Mouse (Mus musculus) CH12.LX (cell line): ENCODE data around the gene Ift74. TPM values are rescaled to one million over a fixed set of nuclear protein-coding genes. Genes with fewer than 3 reads are reported as not detected.

Experiments
- DNase-seq: peaks from one replicate; pipeline ENCODE4 v3.0.0-alpha.2; 2013; ENCODE audit errors: extremely low read depth
- H3K27ac ChIP-seq: 2 replicates; pipeline ENCODE4 v1.5.1; 2012; ENCODE audit warnings: low read depth, mild to moderate bottlenecking, control low read depth, moderate library complexity; ENCODE audit not compliant: insufficient read depth
- H3K27me3 ChIP-seq: replicated peaks from 2 replicates; pipeline ENCODE3; 2012; ENCODE audit warnings: inconsistent platforms
- H3K36me3 ChIP-seq, 2 experiments: replicated peaks in 1 of 2; 2 replicates each; pipeline versions ENCODE3 to v1.6.1; 2012; ENCODE audit warnings: inconsistent platforms in 1 of 2, low read length in 1 of 2, mild to moderate bottlenecking in 1 of 2, mixed read lengths in 1 of 2, moderate library complexity in 1 of 2; ENCODE audit not compliant: control insufficient read depth in 1 of 2, insufficient read depth in 1 of 2
- H3K4me1 ChIP-seq, 2 experiments: 2 replicates each; pipeline ENCODE4 v1.6.1; 2012; ENCODE audit warnings: inconsistent platforms in 1 of 2, moderate library complexity in 1 of 2; ENCODE audit not compliant: insufficient read depth in 2 of 2, control insufficient read depth in 1 of 2
- H3K4me2 ChIP-seq: 2 replicates; pipeline ENCODE4 v1.6.1; 2012; ENCODE audit warnings: low read depth, mild to moderate bottlenecking, control low read depth; ENCODE audit not compliant: poor library complexity, insufficient read depth, severe bottlenecking
- H3K4me3 ChIP-seq, 3 experiments: fragments of 150-350 bp in 1 of 3; sonication (generic) in 1 of 3; replicated peaks in 1 of 3; 2 replicates each; pipeline versions ENCODE3 to v1.5.1; 2011 to 2012; ENCODE audit warnings: low read depth in 2 of 3, low read length in 2 of 3, mild to moderate bottlenecking in 2 of 3, moderate library complexity in 2 of 3, control low read depth in 1 of 3, improper control_type of control experiment in 1 of 3, inconsistent platforms in 1 of 3, mixed read lengths in 1 of 3; ENCODE audit not compliant: poor library complexity in 1 of 3
- H3K79me2 ChIP-seq: replicated peaks from 2 replicates; pipeline ENCODE4 v1.6.1; 2012; ENCODE audit warnings: mild to moderate bottlenecking, moderate library complexity; ENCODE audit not compliant: control insufficient read depth, poor library complexity, insufficient read depth, severe bottlenecking; ENCODE audit errors: extremely low read depth
- H3K9ac ChIP-seq: 2 replicates; pipeline ENCODE4 v1.6.1; 2012; ENCODE audit warnings: low read depth, mild to moderate bottlenecking, control low read depth, moderate library complexity; ENCODE audit not compliant: insufficient read depth
- H3K9me3 ChIP-seq: replicated peaks from 2 replicates; pipeline ENCODE3; 2012; ENCODE audit warnings: low read length, inconsistent platforms, mixed read lengths
- CHD2 ChIP-seq: IDR thresholded peaks from 2 replicates; pipeline ENCODE4 v1.6.1; 2011; ENCODE audit warnings: low read length, improper control_type of control experiment
- CTCF ChIP-seq, 2 experiments: IDR thresholded peaks in 1 of 2; conservative IDR thresholded peaks in 1 of 2; 2 replicates each; pipeline ENCODE4 v1.5.1; 2011 to 2012; ENCODE audit warnings: low read depth in 2 of 2, low read length in 2 of 2, improper control_type of control experiment in 1 of 2, inconsistent platforms in 1 of 2, mild to moderate bottlenecking in 1 of 2, moderate library complexity in 1 of 2
- EP300 ChIP-seq: IDR thresholded peaks from 2 replicates; pipeline ENCODE4 v1.6.1; 2011; ENCODE audit warnings: low read length, improper control_type of control experiment
- ETS1 ChIP-seq: conservative IDR thresholded peaks from 2 replicates; pipeline ENCODE4 v1.6.1; 2012; ENCODE audit warnings: low read depth, mild to moderate bottlenecking, inconsistent platforms, low read length, improper control_type of control experiment, moderate library complexity
- GABPA ChIP-seq: IDR thresholded peaks from 2 replicates; pipeline ENCODE4 v1.6.1; 2012; ENCODE audit warnings: low read depth, low read length, improper control_type of control experiment, inconsistent platforms; ENCODE audit not compliant: insufficient replicate concordance
- IRF4 ChIP-seq: IDR thresholded peaks from 2 replicates; pipeline ENCODE4 v1.6.1; 2014; ENCODE audit warnings: low read depth, mild to moderate bottlenecking, inconsistent platforms, low read length, improper control_type of control experiment
- JUN ChIP-seq: IDR thresholded peaks from 2 replicates; pipeline ENCODE4 v1.6.1; 2011; ENCODE audit warnings: low read depth, mild to moderate bottlenecking, low read length, improper control_type of control experiment, moderate library complexity; ENCODE audit not compliant: insufficient read depth
- JUND ChIP-seq: conservative IDR thresholded peaks from 2 replicates; pipeline ENCODE4 v1.6.1; 2011; ENCODE audit warnings: low read depth, low read length, improper control_type of control experiment
- MAX ChIP-seq: IDR thresholded peaks from 2 replicates; pipeline ENCODE4 v1.6.1; 2011; ENCODE audit warnings: low read length, improper control_type of control experiment
- MEF2A ChIP-seq: IDR thresholded peaks from 2 replicates; pipeline ENCODE4 v1.6.1; 2014; ENCODE audit warnings: low read depth, mild to moderate bottlenecking, inconsistent platforms, low read length, improper control_type of control experiment, borderline replicate concordance
- MXI1 ChIP-seq: IDR thresholded peaks from 2 replicates; pipeline ENCODE4 v1.6.1; 2011; ENCODE audit warnings: mild to moderate bottlenecking, low read depth, low read length, improper control_type of control experiment
- MYC ChIP-seq: IDR thresholded peaks from 2 replicates; pipeline ENCODE4 v1.6.1; 2011; ENCODE audit warnings: low read depth, mild to moderate bottlenecking, improper control_type of control experiment, low read length
- NELFE ChIP-seq: IDR thresholded peaks from 2 replicates; pipeline ENCODE4 v1.6.1; 2011; ENCODE audit warnings: low read depth, low read length, improper control_type of control experiment
- NRF1 ChIP-seq: IDR thresholded peaks from 2 replicates; pipeline ENCODE4 v1.6.1; 2014; ENCODE audit warnings: low read depth, mild to moderate bottlenecking, inconsistent platforms, low read length, improper control_type of control experiment, moderate library complexity
- PAX5 ChIP-seq: IDR thresholded peaks from 2 replicates; pipeline ENCODE4 v1.6.1; 2012; ENCODE audit warnings: low read length, inconsistent platforms, mixed read lengths
- RAD21 ChIP-seq: IDR thresholded peaks from 2 replicates; pipeline ENCODE4 v1.6.1; 2011; ENCODE audit warnings: low read depth, mild to moderate bottlenecking, low read length, improper control_type of control experiment, moderate library complexity
- TBP ChIP-seq: conservative IDR thresholded peaks from 2 replicates; pipeline ENCODE4 v1.6.1; 2011; ENCODE audit warnings: low read depth, low read length, improper control_type of control experiment
- TCF12 ChIP-seq: IDR thresholded peaks from 2 replicates; pipeline ENCODE4 v1.6.1; 2014; ENCODE audit warnings: low read depth, mild to moderate bottlenecking, inconsistent platforms, low read length, improper control_type of control experiment
- USF1 ChIP-seq: IDR thresholded peaks from 2 replicates; pipeline ENCODE4 v1.6.1; 2014; ENCODE audit warnings: low read depth, mild to moderate bottlenecking, inconsistent platforms, low read length, improper control_type of control experiment
- ZMIZ1 ChIP-seq: IDR thresholded peaks from 2 replicates; pipeline ENCODE4 v1.6.1; 2012; ENCODE audit warnings: low read depth, mild to moderate bottlenecking, inconsistent platforms, low read length, improper control_type of control experiment
- ZNF384 ChIP-seq: IDR thresholded peaks from 2 replicates; pipeline ENCODE4 v1.6.1; 2012; ENCODE audit warnings: low read depth, low read length, improper control_type of control experiment, inconsistent platforms
- dilution Hi-C: fragments of 300-500 bp; cut with MboI; formaldehyde crosslinking; loops from 2 replicates; pipeline ENCODE4 v1.14.3; 2020; ENCODE audit warnings: low sequenced_read_pairs; ENCODE audit not compliant: extremely low pct_unique_long_range_greater_than_20kb, extremely low pct_ligation_motif_present
- in situ Hi-C: fragments of 300-500 bp; cut with MboI; formaldehyde crosslinking; loops from 3 replicates; pipeline ENCODE4 v1.14.3; 2019; ENCODE audit warnings: low sequenced_read_pairs, low pct_ligation_motif_present, low pct_unique_long_range_greater_than_20kb, mixed read lengths
- polyA plus RNA-seq: library from polyadenylated mRNA; unstranded; fragments of >175 nt; gene quantifications from 2 replicates; pipeline ENCODE4 v1.2.1, GENCODE M21; 2012; ENCODE audit warnings: low read depth; ENCODE audit not compliant: insufficient read length
- total RNA-seq, 2 experiments: library from RNA; depleted of rRNA; stranded (reverse); fragments of 300-350 nt in 1 of 2; fragments of >200 nt in 1 of 2; gene quantifications; 2 replicates each; pipeline ENCODE4 v1.2.3; 2012 to 2014

Gene Ift74
- total and polyA plus RNA-seq, 3 experiments, result 5.9 to 15.0 (median 12.5) TPM

DNA sequence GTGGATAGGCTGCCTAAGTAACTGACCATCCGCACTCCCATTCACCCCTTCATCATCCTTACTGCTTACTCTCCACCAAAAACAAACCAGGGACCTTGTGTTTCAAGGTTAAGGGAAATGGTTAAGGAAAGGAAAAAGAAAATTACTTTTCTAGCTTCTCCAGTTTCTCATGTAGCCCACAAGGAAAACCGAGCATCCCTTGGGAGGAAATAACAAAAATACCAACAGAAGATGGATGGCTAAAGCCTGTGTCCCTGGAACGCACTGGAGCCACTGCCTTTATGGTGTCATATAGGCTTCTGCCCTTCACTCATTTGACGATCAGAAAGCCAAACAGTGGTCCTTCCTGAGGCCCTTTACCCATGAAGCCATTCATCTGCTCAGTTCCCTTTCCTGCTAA, 97.1 kb downstream of the Ift74 start:
- no peaks in the 10 kb centered on the region for H3K79me2 ChIP-seq
- no peak for DNase-seq
- H3K4me3 ChIP-seq, result no peak overlapping the region
- H3K4me1 ChIP-seq, result no peaks in the 10 kb centered on the region
- no peak overlapping the region for H3K4me2 ChIP-seq
- no peak overlapping the region for H3K27ac ChIP-seq
- no peak overlapping the region for H3K9ac ChIP-seq
- no peaks in the 10 kb centered on the region for H3K36me3 ChIP-seq
- dilution Hi-C loops, result no loop called here
- no peaks in the 10 kb centered on the region for H3K27me3 ChIP-seq
- no peak for TF ChIP-seq EP300
- no peak for TF ChIP-seq CHD2
- no peak for TF ChIP-seq TCF12
- TF ChIP-seq CTCF (conservative IDR thresholded peaks at IDR 0.05 in 1 of 2, IDR thresholded peaks at IDR 0.05 in 1 of 2; ENCODE audit: low read depth in 2 of 2, low read length in 2 of 2), result no peak
- TF ChIP-seq USF1, result no peak
- TF ChIP-seq MXI1, result no peak
- TF ChIP-seq MAX, result no peak
- TF ChIP-seq MEF2A, result no peak
- no peak for TF ChIP-seq ETS1
- no peak for TF ChIP-seq PAX5
- TF ChIP-seq ZMIZ1, result no peak
- no peak for TF ChIP-seq JUN
- TF ChIP-seq ZNF384, result no peak
- no peak for TF ChIP-seq NRF1
- no peak for TF ChIP-seq MYC
- H3K9me3 ChIP-seq, result no peaks in the 10 kb centered on the region
- in situ Hi-C loops, result no loop called here

DNA sequence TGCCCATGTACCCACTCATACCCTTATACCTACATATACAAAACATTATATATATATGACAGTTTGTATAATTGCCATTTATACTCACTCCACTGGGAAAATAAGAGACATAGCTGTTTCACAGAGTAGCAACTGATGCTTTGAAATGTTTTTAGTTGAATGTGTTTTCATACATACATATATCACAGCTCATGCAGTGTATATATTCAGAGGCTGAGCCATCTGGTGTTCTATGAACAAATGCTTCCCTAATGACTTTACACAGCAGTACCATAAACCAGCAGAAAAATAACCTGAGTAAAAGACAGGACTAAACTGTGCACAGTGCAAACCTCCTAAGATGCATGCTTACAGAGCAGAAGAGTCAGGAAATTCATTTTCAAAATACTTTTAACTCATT, 99.5 kb downstream of the Ift74 start:
- no peak for DNase-seq
- dilution Hi-C loops, result no loop called here
- Histone ChIP-seq H3K4me3 (no peak overlapping the region), H3K27me3 (no peaks in the 10 kb centered on the region), H3K27ac (no peak overlapping the region), H3K36me3 (no peaks in the 10 kb centered on the region), H3K9ac (no peak overlapping the region), H3K4me1 (no peaks in the 10 kb centered on the region), H3K79me2 (no peaks in the 10 kb centered on the region), H3K9me3 (no peaks in the 10 kb centered on the region), H3K4me2 (no peak overlapping the region)
- no peak for TF ChIP-seq GABPA
- TF ChIP-seq USF1, result no peak
- TF ChIP-seq NELFE, result no peak
- TF ChIP-seq ZNF384, result no peak
- TF ChIP-seq TCF12, result no peak
- TF ChIP-seq RAD21, result no peak
- TF ChIP-seq IRF4, result no peak
- no peak for TF ChIP-seq CTCF (conservative IDR thresholded peaks at IDR 0.05 in 1 of 2, IDR thresholded peaks at IDR 0.05 in 1 of 2; ENCODE audit: low read depth in 2 of 2, low read length in 2 of 2)
- no peak for TF ChIP-seq JUND
- no peak for TF ChIP-seq EP300
- TF ChIP-seq TBP, result no peak
- in situ Hi-C loops, result no loop called here
